Mouse (Mus musculus): Measurements from ENCODE around the gene Tdp2. TPM values are rescaled to one million over a fixed set of nuclear protein-coding genes. Genes with fewer than 3 reads are reported as not detected.
A peak's percentile ranks its signal among the peaks of the same experiment; 100 is the strongest.

Tdp2 gene
- 33.1 and 36.9 TPM in 2 replicates for total RNA-seq (2012; rRNA removed)
- polyA plus RNA-seq (2012; ENCODE audit: insufficient read depth in 1 of 2, insufficient read length in 2 of 2, low read depth in 1 of 2, low replicate concordance in 2 of 2, missing spikeins in 1 of 2), result 10 to 100 TPM in 1 of 2 experiments, not detected in 1; 45.3 TPM

GRCm38 (mm10) chr13:24831353-24832130, at the start of gene Tdp2, which contains the start of gene Acot13:
TSS of gene Tdp2 (plus strand) at chr13:24831679.
TSS of gene Acot13 (minus strand) at chr13:24831540.
- TF ChIP-seq NRF1 (IDR thresholded peaks at IDR 0.05; ENCODE audit: insufficient read depth, low read depth, low read length, poor library complexity, severe bottlenecking) (peak; percentile 93), USF2 (IDR thresholded peaks at IDR 0.05; ENCODE audit: borderline replicate concordance in 1 of 2, insufficient read depth in 1 of 2, low read depth in 1 of 2, low read length in 2 of 2) (no peak), SMC3 (IDR thresholded peaks at IDR 0.05; ENCODE audit: low read depth, low read length) (no peak), POLR2A (IDR thresholded peaks at IDR 0.05; ENCODE audit: control insufficient read depth in 1 of 2, insufficient read depth in 1 of 2, low read depth in 1 of 2, low read length in 2 of 2, poor library complexity in 1 of 2) (peak; percentile 95 to 98), SIN3A (IDR thresholded peaks at IDR 0.05; ENCODE audit: low read length) (peak; percentile 77; the same call in 1 of the 2 replicates), EP300 (IDR thresholded peaks at IDR 0.05; ENCODE audit: low read depth in 1 of 2, low read length in 2 of 2) (no peak), MYB (IDR thresholded peaks at IDR 0.05; ENCODE audit: low read depth, low read length) (no peak), TBP (IDR thresholded peaks at IDR 0.05; ENCODE audit: low read depth, low read length) (peak; percentile 53; the same call in 1 of the 2 replicates), CHD2 (IDR thresholded peaks at IDR 0.05; ENCODE audit: low read length) (peak; percentile 65), POLR2AphosphoS2 (IDR thresholded peaks at IDR 0.05; ENCODE audit: low read length) (peak; percentile 93), ELF1 (IDR thresholded peaks at IDR 0.05; ENCODE audit: low read depth, low read length) (peak; percentile 60; the same call in 1 of the 2 replicates), CHD1 (IDR thresholded peaks at IDR 0.05; ENCODE audit: low read depth, low read length) (no peak), USF1 (IDR thresholded peaks at IDR 0.05; ENCODE audit: low read depth, low read length) (peak; percentile 45), RCOR1 (IDR thresholded peaks at IDR 0.05; ENCODE audit: low read depth, low read length) (no peak), CTCF (IDR thresholded peaks at IDR 0.05 in 2 of 3, conservative IDR thresholded peaks at IDR 0.05 in 1 of 3; ENCODE audit: control insufficient read depth in 1 of 3, insufficient read depth in 1 of 3, low read depth in 2 of 3, low read length in 3 of 3, poor library complexity in 1 of 3, severe bottlenecking in 1 of 3) (0 out of 6 replicates have a peak, but pooled peaks of 1 of the 3 experiments have one; percentile 0), MAFK (IDR thresholded peaks at IDR 0.05; ENCODE audit: borderline replicate concordance, low read depth, low read length) (no peak), MEF2A (IDR thresholded peaks at IDR 0.05; ENCODE audit: extremely low read depth, insufficient replicate concordance, low read depth, low read length, poor library complexity, severe bottlenecking) (no peak), ZC3H11A (IDR thresholded peaks at IDR 0.05; ENCODE audit: low read depth, low read length) (no peak), NELFE (IDR thresholded peaks at IDR 0.05; ENCODE audit: low read depth, low read length) (peak; percentile 97), ZMIZ1 (IDR thresholded peaks at IDR 0.05; ENCODE audit: low read depth, low read length) (peak; percentile 87), HCFC1 (IDR thresholded peaks at IDR 0.05; ENCODE audit: low read depth, low read length) (peak; percentile 85), MAZ (IDR thresholded peaks at IDR 0.05; ENCODE audit: low read depth, low read length) (peak; percentile 64; the same call in 1 of the 2 replicates), MAX (IDR thresholded peaks at IDR 0.05; ENCODE audit: low read length) (peak; percentile 15; the same call in 1 of the 2 replicates), UBTF (IDR thresholded peaks at IDR 0.05; ENCODE audit: borderline replicate concordance, insufficient read depth, low read depth, low read length) (peak; percentile 81; the same call in 1 of the 2 replicates), BHLHE40 (IDR thresholded peaks at IDR 0.05; ENCODE audit: borderline replicate concordance, low read depth, low read length) (no peak), TCF12 (IDR thresholded peaks at IDR 0.05; ENCODE audit: low read depth, low read length) (peak; percentile 62)
- peak; percentile 97 for DNase-seq (ENCODE audit: low read depth, low spot score)
- Histone ChIP-seq H3K27ac (ENCODE audit: control insufficient read depth, low read depth, low read length) (peak within 1 kb of the TSS; percentile 83), H3K9me3 (replicated peaks; ENCODE audit: insufficient read depth, low read length) (no peaks in the 10 kb centered on the region), H3K79me2 (ENCODE audit: control insufficient read depth, insufficient read depth, low read length, poor library complexity) (peaks cover 50% of the 10 kb centered on the region), H3K4me3 (ENCODE audit: control insufficient read depth in 1 of 2, insufficient read depth in 1 of 2, low read depth in 2 of 2, low read length in 2 of 2) (peak within 1 kb of the TSS; percentile 95 to 97), H3K4me1 (ENCODE audit: control insufficient read depth in 1 of 2, insufficient read depth in 2 of 2, low read length in 2 of 2) (no peaks in the 10 kb centered on the region; a peak in 3 of 4 replicates), H3K9ac (ENCODE audit: control insufficient read depth, low read depth, low read length, poor library complexity, severe bottlenecking) (peak within 1 kb of the TSS; percentile 99), H3K27me3 (ENCODE audit: control insufficient read depth in 1 of 2, insufficient read depth in 2 of 2, low read length in 2 of 2) (no peaks in the 10 kb centered on the region), H3K36me3 (ENCODE audit: control insufficient read depth in 1 of 2, insufficient read depth in 2 of 2, low read length in 2 of 2) (peaks cover 8 to 24% of the 10 kb centered on the region in 2 experiments)
